Mouse (Mus musculus) cerebellum, adult 9-11 months (tissue): ENCODE measurements around the gene Fbxo48.

Experiments
- DNase-seq: peaks from one replicate; pipeline ENCODE4 v3.0.0; 2022

Gene Fbxo48

DNA sequence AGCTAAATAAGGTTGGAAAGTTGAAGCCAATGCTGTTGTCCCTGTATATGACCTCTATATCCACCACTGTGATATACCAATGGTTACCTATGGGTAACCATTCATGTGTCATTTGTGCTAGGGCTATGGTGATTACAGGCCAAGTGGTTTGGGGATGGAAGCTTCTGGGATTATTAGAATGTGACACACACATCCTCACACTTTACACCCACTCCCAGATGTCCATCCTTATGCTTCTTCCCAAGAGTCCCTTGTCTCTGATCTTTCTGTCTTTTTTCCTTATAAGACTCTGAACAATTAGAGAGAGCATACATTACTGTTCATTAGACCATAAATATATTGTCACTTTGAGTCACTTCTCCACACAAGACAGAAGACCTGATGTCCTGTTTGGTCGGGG lies 21.9 kb downstream of the Fbxo48 start:
- no peak for DNase-seq

DNA sequence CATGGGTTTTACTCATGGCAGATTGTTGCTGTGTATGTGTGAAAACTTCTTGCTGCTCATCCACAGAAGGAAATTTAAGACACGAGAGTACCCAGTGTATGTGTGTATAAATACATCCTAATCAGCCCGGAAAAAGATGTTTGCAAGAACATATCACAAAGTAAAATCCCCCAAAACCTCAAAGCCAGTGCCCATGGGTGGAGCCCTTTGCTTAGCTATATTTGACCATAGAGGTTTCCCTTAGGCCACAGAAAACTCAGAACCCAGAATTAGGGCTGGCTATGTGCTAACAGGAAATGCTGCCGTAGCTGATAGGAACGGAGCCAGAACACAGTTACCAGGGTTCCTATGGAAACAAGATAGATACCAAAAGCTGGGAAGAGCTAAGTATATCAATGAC lies 25.8 kb downstream of the Fbxo48 start:
- DNase-seq = no peak

DNA sequence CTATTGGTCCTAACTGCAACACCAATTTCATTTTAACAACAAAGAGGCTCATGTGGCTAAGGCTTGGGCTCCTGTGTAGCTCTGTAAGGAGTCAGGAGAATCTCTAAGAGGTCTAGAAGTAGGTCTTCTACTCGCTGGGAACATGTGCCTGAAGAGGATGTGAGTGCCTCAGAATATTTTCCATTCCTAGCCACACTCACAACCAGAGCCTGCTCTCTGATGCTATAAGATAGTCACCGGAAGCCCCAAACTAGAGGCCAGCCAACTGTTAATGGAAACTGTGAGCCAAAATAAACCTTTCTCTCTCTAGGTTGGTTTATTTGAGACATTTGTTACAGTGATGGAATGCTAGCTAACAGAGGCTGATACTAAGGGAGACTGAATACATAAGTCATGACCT lies 26.4 kb downstream of the Fbxo48 start:
- DNase-seq = no peak

DNA sequence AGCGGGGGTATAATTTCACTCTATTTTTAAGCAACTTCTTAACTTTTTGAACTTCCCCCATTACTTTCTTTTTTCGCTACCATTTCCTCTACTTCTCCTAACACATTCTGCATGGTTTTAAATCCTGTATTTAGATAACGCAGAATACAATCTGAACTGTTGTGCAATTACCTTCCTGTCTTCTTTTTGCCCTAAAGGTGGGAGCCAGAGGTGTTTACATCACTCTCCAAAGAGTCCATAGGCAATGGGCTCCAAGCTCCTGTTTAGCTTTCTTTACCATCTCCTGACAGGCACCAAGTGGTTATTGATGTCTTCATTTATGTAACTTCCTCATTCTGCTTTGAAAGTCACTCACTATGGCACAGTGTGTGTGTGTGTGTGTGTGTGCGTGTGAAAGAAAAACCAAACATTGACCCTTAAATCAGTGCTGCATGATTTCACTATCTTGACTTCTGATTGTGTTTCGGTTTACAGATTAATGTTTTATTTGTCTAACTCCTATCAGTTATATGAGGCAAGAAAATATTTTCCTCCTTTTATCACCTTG lies 27.1 kb downstream of the Fbxo48 start:
- no peak for DNase-seq

DNA sequence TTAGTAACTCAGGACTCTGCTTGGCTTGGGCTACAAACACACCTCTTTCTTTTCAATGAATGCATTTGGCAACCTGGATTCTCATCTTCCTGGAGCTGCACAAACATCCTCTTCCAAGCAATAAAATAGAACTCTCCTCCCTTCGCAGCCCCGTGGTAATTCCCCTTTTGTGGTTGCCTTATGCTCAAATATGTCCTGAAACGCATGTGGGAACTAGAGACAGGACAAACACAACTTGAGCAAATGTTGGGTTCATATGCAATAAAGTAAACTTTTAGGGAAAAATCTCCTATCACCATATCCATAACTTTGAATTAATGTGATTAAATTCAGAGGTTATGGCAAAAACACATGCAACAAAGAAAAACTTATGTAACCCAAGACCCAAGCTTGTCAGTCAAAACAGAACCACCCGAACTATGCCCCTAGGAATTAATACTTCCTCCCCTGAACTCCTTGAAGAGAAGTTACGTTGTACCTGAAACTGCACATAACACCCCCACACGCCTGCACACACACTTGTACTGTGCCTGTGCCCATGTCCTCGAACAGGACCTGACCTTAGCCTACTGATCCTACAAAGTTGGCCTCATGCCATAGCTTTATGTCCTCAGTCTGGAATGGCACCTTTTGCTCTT lies 35.5 kb downstream of the Fbxo48 start:
- no peak for DNase-seq

DNA sequence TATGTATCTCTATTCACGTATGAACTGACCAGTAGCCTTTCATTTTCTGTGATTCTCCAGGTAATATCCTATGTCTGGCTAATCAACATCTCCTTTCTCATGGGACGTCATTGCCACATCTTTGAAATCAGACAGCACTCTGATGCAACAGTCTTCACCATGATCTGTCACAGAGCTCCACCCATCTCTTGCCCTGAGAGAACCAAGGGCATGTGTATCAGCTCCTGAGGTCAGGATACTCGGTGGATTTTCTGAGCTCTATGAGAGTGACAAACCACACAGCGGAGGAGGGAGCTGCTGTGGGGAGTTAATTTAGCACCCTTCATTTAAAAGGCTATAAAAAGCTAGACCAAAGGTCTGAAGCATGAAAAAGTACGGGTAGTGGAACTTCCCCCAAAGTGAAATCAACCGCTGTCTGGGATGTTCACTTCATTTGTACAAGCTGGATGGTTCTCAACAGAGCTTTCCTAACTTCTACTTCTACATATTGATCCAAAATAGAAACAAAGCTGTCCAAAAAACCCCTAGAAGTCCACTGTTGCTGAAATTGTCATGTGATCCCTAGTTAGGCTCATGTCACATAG lies 36.7 kb downstream of the Fbxo48 start:
- DNase-seq = no peak

DNA sequence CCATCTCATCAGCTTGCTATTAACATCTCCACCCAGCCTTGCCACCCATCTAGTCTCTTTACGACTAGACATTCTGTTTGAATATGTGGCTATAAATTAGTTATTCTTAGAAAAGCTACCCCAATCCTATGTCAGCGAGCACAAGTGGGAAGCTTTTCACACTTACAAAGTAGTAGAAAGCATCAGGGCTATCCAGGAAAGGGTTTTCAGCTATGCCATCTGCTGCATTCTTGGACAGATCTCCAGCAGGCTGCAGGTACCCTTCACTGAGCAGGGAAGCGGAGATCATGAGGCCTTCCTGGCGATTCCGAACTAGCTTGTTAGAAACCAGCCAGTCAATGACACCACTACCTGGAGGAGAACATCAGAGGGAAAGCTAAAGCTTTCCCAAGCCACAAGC lies 38.7 kb downstream of the Fbxo48 start:
- DNase-seq = no peak

DNA sequence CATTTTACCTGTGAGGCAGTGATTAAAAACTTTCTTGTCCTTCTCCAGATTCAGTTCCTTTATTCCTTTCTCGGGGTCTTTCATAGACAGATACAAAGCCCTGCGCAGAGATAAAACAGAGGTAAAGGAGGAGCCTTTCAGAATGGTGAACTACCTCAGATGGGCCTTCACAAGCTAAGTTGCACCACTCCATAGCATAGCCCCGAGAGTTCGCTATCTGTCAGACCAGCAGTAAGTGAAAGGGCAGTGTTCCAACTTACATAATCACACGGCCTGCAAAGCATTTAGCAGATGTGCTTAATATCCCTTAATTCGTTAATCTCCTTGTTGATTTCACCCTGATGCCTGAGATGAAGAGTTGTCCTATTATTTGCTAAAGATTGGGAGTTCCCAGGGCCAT lies 41.7 kb downstream of the Fbxo48 start:
- DNase-seq = no peak

DNA sequence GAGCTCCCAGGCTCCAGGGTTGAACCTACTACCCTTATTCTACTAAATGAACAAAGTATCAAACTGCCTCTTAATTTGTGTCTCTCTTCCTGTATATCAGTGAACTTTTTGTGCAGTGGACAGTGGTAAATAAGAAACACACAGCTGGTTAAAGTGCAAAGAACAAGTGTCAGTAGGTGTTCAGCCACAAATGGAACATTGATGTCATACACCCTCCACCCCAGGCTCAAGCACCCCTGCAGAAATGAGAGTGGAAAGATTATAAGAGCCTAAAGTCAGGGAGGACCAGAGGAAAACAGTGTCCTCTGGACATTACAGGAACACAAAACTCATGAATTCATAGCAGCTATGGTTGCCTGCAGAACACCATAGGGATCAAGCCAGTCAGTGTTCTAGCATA lies 45.6 kb downstream of the Fbxo48 start:
- no peak for DNase-seq

DNA sequence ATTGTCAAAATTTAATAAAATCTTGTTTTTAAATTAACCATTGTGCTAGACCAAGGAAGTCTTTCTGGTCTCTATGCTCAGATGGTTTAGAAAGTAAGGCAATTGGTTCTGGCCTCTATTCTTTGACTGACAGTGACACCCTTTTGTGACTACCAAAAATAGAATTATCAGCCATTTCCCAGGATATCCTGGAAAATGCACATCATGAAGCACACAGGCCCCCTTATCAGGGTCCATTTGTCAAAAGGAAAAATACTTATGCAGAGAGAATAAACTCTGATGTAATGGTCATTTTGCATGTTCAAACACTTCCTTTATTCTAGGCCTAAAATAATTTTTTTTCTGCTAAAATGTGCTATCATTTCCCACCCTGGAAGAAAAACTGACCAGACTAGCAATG lies 46.3 kb downstream of the Fbxo48 start:
- no peak for DNase-seq

DNA sequence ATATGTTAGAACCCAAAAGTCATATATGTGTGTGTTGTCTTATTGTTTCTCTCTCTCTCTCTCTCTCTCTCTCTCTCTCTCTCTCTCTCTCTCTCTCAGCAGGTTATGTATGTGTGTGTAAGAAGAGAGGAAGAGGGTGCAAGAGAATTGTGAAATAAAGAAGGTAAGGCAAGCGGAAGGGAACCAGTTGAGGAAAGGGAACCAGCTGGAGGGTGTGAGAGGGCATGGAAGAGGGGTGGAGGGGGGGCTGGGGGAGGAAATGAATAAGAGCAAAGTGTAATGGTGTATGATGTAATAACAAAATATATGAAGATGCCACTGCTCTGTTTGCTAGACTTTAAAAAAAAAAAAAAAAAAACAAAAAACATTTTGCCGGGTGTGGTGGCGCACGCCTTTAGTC lies 48.2 kb downstream of the Fbxo48 start:
- no peak for DNase-seq

DNA sequence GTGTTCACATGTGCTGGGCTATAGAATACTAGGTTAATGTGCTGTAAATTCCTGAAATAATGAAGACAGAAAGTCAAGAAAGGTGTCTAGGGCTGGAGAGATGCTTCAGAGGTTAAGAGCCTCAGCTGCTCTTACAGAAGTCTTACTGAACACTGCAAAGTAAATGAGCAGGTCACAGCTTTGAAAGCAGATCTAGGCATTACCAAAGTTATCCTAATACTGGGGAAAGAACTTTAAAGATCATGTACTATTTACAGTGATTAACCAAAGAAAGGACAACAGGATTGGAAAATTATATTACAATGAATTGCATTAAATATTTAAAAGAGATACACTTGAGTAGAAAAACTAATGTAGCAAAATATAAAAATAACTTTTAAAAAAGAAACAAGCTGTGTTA lies 48.8 kb downstream of the Fbxo48 start:
- DNase-seq = no peak

DNA sequence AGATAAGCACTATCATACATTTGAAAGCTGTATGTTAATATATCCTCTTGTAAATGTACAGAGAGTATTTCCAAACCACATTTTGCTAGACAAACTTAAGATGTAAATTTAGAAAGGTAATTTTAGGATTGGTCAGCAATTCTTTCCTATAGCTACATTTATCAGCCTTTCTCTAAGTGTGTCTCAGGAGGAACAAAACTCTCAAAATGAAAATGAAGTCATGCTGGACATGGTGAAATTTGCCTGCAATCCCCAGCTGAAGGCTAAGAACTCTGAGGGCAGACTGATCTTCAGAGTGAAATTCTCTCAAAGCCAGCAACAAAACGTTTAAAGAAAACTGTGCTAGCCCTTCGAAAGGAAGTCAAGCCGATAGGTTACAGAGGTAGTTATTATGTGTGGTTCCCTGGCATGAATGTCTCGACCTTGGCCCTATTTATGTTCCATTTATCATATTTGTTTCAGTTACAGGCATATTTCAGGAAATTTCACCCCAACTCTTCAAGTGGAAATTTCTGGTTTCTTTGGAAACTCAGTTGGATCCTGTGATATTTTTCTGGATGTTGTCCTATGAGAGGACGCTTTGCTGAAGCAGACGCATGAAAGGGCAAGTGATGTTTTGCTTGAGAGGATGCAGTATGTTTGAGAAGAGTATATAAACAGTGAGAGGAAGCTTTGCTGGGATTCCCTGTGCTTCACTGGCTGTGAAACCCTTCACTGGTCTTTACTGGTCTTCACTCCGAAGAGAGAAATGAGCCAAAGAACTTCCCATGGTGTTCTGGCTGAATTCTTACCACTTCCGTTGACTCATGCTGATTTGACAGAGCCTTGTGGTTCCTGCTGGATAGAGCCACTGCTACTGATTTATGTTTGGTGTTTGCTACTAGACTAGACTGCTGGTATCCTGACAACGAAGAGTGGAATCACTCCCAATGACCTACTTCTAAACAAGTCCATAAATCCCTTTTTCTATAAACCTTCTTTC lies 49.5 kb downstream of the Fbxo48 start:
- no peak for DNase-seq

DNA sequence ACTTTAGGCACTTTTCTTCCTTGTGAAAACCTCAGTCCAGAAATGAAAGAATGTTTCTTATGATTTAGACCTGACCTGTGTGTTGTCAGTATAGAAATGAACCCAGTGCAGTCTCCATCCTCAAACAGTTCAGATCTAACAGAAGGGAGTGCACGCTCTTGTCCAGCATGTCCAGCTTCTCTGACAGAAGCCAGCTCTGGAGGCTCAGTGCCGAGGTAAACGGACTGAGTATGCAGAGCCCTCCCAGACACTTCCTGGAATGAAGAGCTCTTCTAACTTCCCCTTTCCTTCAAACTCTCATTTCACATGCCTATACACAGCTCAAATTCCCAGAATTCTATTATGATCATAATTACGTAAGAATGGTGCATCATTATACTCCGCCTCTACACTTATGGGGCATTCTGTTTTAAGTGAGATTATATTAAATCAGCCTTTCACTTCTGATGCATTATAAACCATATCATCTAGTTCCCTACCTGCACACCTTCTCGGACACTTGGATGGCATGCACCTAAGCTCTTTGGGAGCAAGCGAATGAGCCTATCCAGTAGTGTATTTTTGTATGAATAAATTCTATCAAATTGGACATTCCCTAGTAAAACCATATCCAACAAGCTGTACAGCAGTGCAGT lies 51.7 kb downstream of the Fbxo48 start:
- DNase-seq = no peak

DNA sequence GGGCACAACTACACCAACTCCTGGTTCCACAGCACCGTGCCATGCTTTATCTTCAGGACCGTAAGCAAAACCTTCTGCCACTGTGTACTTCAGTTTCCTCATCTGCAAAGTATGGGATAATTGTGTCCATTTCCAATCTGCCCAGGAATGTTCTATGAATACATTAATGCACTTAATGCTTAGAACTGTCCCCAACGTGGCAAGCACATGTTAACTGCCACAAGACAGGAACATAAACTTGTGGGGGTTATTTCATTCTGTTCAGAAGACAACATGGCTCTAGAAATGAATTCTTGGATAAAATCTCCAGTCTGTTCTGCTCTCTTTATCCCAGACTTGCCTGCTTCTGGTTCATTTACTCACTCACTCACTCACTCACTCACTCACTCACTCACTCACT lies 52.6 kb downstream of the Fbxo48 start:
- no peak for DNase-seq
